Mouse (Mus musculus) layer of hippocampus, postnatal 10 days (tissue): Measurements from ENCODE around the gene Fam83e. TPM values are rescaled to one million over a fixed set of nuclear protein-coding genes. Genes with fewer than 3 reads are reported as not detected.

ENCODE experiments used
- total RNA-seq, 2 experiments: library from RNA; stranded (reverse); gene quantifications; 2 replicates each; pipeline ENCODE4 v1.2.3; 2021

The Fam83e gene
- total RNA-seq, 2 experiments from 2014 or later: 0.34 to 0.51 TPM

Other genes starting within 250 kb of the Fam83e start
- gene Tulp2, start 239.3 kb upstream of the Fam83e start, total RNA-seq: under 1 TPM in 1 of 2 experiments, not detected in 1; 0.23 TPM
- gene Gm45808, start 234.4 kb upstream of the Fam83e start, total RNA-seq: 1 to 10 TPM; 1.2 to 1.4 TPM
- 1 to 10 TPM; 2.0 to 2.6 TPM for gene Dhdh, start 232.4 kb upstream of the Fam83e start, total RNA-seq
- 100 to 1,000 TPM; 107 to 117 TPM for gene Nucb1, start 210.8 kb upstream of the Fam83e start, total RNA-seq
- 10 to 100 TPM; 23.6 to 29.3 TPM for gene Ppp1r15a, start 194.9 kb upstream of the Fam83e start, total RNA-seq
- under 1 TPM; 0.80 to 0.94 TPM for gene Plekha4, start 194.9 kb upstream of the Fam83e start, total RNA-seq
- not detected for gene Hsd17b14, start 166.3 kb upstream of the Fam83e start, total RNA-seq
- gene Bcat2, start 151.1 kb upstream of the Fam83e start, total RNA-seq: 10 to 100 TPM; 20.8 to 22.9 TPM
- gene Fgf21, start 105.7 kb upstream of the Fam83e start, total RNA-seq: not detected
- under 1 TPM; 0.20 to 0.71 TPM for gene Fut1, start 103.9 kb upstream of the Fam83e start, total RNA-seq
- not detected for gene Izumo1, start 99.4 kb upstream of the Fam83e start, total RNA-seq
- gene Rasip1, start 93.7 kb upstream of the Fam83e start, total RNA-seq: 10 to 100 TPM; 13.9 to 14.5 TPM
- 1 to 10 TPM; 1.7 TPM for gene Mamstr, start 81.2 kb upstream of the Fam83e start, total RNA-seq
- under 1 TPM in 1 of 2 experiments, not detected in 1; 0.22 TPM for gene Fut2, start 54.8 kb upstream of the Fam83e start, total RNA-seq
- gene Ntn5, start 37.2 kb upstream of the Fam83e start, total RNA-seq: 1 to 10 TPM in 1 of 2 experiments, under 1 TPM in 1; 0.75 to 1.0 TPM
- under 1 TPM; 0.14 to 0.18 TPM for gene Sec1, start 26.8 kb upstream of the Fam83e start, total RNA-seq
- gene Car11, start 21.4 kb upstream of the Fam83e start, total RNA-seq: 100 to 1,000 TPM; 121 to 131 TPM
- gene Dbp, start 16.1 kb upstream of the Fam83e start, total RNA-seq: 10 to 100 TPM; 37.1 to 43.4 TPM
- gene Rpl18, start 5.8 kb upstream of the Fam83e start, total RNA-seq: 100 to 1,000 TPM; 497 to 584 TPM
- 10 to 100 TPM; 27.3 to 27.7 TPM for gene Sphk2, start 3.2 kb upstream of the Fam83e start, total RNA-seq
- not detected for gene Spaca4, start 4.6 kb downstream of the Fam83e start, total RNA-seq
- gene Lmtk3, start 62.5 kb downstream of the Fam83e start, total RNA-seq: 100 to 1,000 TPM; 298 to 311 TPM
- gene Sult2b1, start 63.5 kb downstream of the Fam83e start, total RNA-seq: 10 to 100 TPM; 11.8 to 12.0 TPM
- gene Cyth2, start 93.4 kb downstream of the Fam83e start, total RNA-seq: 100 to 1,000 TPM; 180 to 184 TPM
- 1 to 10 TPM; 2.0 to 2.6 TPM for gene Kcnj14, start 103.6 kb downstream of the Fam83e start, total RNA-seq
- 10 to 100 TPM; 27.0 to 27.3 TPM for gene Grwd1, start 109.7 kb downstream of the Fam83e start, total RNA-seq
- gene Kdelr1, start 151.6 kb downstream of the Fam83e start, total RNA-seq: 10 to 100 TPM; 85.4 to 99.2 TPM
- 10 to 100 TPM; 32.1 to 33.4 TPM for gene Grin2d, start 157.2 kb downstream of the Fam83e start, total RNA-seq
- gene Syngr4, start 175.5 kb downstream of the Fam83e start, total RNA-seq: under 1 TPM in 1 of 2 experiments, not detected in 1; 0.40 TPM
- gene Tmem143, start 175.7 kb downstream of the Fam83e start, total RNA-seq: 10 to 100 TPM; 23.9 TPM
- gene Emp3, start 200.2 kb downstream of the Fam83e start, total RNA-seq: 1 to 10 TPM; 6.2 TPM
- gene Ccdc114, start 202.9 kb downstream of the Fam83e start, total RNA-seq: 1 to 10 TPM; 4.2 to 5.3 TPM